Mouse (Mus musculus) neutrophil, adult 83 days (primary cell): ENCODE data around the gene Gucy1b2. TPM values are rescaled to one million over a fixed set of nuclear protein-coding genes. Genes with fewer than 3 reads are reported as not detected.

ENCODE experiments used
- total RNA-seq, 2 experiments: library from RNA; stranded (reverse); gene quantifications; one replicate each; pipeline ENCODE4 v1.2.4; 2023

Gucy1b2 gene
- total RNA-seq, result not detected

GRCm38 (mm10) chr14:62456239-62456747, at the start of gene Gucy1b2:
TSS of gene Gucy1b2 (minus strand) at chr14:62456289.

Other genes starting within 250 kb of the Gucy1b2 start
- gene Rnaseh2b, start 163.7 kb downstream of the Gucy1b2 start, total RNA-seq, result 10 to 100 TPM; 31.7 to 37.9 TPM
- not detected for gene Dleu7, start 163.2 kb downstream of the Gucy1b2 start, total RNA-seq
- gene Fam124a, start 99.4 kb upstream of the Gucy1b2 start, total RNA-seq, result not detected
- gene Gm4131, start 110.6 kb upstream of the Gucy1b2 start, total RNA-seq, result not detected
- not detected for gene Serpine3, start 207.4 kb upstream of the Gucy1b2 start, total RNA-seq